Mouse (Mus musculus): ENCODE results near the gene Nin. TPM values are rescaled to one million over a fixed set of nuclear protein-coding genes. Genes with fewer than 3 reads are reported as not detected.

Gene Nin
- polyA plus RNA-seq, 1 experiment: 18.9 TPM

DNA sequence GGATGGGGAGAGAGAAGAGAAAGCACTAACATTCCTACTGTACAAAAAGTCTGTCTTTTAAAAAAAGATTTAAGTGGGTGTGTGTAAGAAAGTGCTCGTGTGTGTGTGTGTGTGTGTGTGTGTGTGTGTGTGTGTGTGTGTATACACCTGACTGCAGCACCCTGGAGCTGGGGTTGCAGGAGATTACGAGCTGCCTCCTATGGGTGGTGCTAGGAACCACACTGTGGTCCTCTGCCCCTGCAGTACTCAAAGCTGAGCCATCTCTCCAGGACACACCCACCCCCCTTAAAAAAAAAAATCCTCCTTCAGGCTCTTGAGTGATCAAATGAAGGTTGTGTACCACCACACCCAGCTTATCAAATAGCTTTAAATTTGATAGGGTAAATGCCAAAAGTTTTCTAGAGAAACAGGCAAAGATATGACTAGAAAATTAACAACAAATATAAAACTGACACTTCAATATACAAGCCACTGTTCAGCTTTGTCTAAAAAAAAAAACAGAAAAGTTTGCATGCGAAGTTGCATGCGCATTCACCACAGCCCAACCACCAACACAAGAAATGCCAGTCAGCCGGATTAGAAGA lies 27.6 kb upstream of the Nin start:
- H3K4me1 ChIP-seq (ENCODE audit: control insufficient read depth, insufficient read depth, low read length): peaks cover 27% of the 10 kb centered on the region
- 81% methylated on average over 5 of the region's 5 CpGs for WGBS

DNA sequence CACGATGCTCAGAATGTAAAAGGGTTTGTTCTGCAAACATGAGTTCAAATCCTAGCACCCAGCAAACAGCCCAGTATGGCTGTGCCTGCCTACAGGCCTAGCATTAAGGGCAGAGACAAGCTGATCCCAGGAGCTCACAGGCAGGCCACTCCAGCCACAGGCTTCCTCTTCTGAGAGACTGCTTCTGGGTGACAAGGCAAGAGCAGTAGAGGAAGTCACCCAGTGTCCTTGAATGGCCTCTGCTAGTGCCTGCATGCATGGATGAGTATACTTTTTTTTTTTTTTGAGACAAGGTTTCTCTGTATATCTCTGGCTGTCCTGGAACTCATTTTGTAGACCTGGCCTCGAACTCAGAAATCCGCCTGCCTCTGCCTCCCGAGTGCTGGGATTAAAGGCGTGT lies 27.0 kb upstream of the Nin start:
- DNase-seq: no peak
- 84% methylated on average over 5 of the region's 5 CpGs for WGBS
- H3K4me1 ChIP-seq (ENCODE audit: control insufficient read depth, insufficient read depth, low read length): peaks cover 28% of the 10 kb centered on the region
- H3K4me3 ChIP-seq (replicated peaks; ENCODE audit: extremely low read depth, low read depth, low read length): no peak overlapping the region
- TF ChIP-seq POLR2A (IDR thresholded peaks at IDR 0.05; ENCODE audit: borderline replicate concordance, extremely low read depth, low read depth, low read length) (no peak), CTCF (IDR thresholded peaks at IDR 0.05; ENCODE audit: insufficient read depth, low read length) (no peak)

More for the DNA sequence above, 27.6 kb upstream of the Nin start:
- no peak for DNase-seq
- TF ChIP-seq CTCF (IDR thresholded peaks at IDR 0.05; ENCODE audit: insufficient read depth, low read length): no peak
- no peak for TF ChIP-seq POLR2A (IDR thresholded peaks at IDR 0.05; ENCODE audit: borderline replicate concordance, extremely low read depth, low read depth, low read length)
- H3K4me3 ChIP-seq (replicated peaks; ENCODE audit: extremely low read depth, low read depth, low read length): no peak overlapping the region

DNA sequence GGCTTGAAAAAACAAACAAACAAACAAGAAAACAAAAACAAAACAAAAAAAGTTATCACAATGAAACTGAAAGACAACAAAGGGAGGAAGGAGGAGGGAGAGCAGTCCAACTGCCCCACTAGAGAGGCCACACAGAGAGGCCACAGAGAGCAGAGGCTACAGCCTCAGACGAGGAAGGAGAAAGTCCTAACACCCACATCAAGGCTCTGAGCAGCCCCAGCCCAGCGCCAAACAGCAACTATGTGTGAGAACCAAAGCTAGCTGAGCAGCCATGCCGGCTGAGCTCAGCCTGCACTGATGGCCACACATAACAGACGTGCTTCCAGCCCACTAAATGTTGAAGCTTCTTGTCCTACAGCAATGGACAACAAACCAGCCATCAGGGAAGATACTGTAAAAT lies 26.4 kb upstream of the Nin start:
- TF ChIP-seq POLR2A (IDR thresholded peaks at IDR 0.05; ENCODE audit: borderline replicate concordance, extremely low read depth, low read depth, low read length): no peak
- TF ChIP-seq CTCF (IDR thresholded peaks at IDR 0.05; ENCODE audit: insufficient read depth, low read length): no peak
- 71% methylated on average over 4 of the region's 4 CpGs for WGBS
- peaks cover 25% of the 10 kb centered on the region for H3K4me1 ChIP-seq (ENCODE audit: control insufficient read depth, insufficient read depth, low read length)
- H3K4me3 ChIP-seq (replicated peaks; ENCODE audit: extremely low read depth, low read depth, low read length): no peak overlapping the region
- DNase-seq: no peak

DNA sequence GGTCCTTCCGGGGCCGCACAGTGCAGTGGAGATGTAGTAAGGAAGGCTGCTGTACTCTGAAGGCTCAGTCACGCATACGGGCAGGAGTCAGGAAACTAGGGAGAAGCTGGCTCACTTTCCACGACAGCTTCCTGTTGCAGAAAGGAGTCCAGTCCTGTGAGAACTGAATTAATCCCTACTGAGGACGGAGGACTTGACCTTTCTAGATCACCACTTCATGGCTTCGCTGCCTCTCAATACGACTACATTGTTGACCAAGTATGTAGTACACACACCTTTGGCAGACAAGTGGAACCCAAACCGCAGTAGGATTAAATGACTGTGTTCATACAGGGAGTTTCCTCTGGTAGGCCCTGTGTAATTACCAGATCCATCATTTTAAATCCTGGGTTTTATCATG lies 24.1 kb upstream of the Nin start:
- H3K4me1 ChIP-seq (ENCODE audit: control insufficient read depth, insufficient read depth, low read length): peaks cover 25% of the 10 kb centered on the region
- TF ChIP-seq CTCF (IDR thresholded peaks at IDR 0.05; ENCODE audit: insufficient read depth, low read length) (no peak), POLR2A (IDR thresholded peaks at IDR 0.05; ENCODE audit: borderline replicate concordance, extremely low read depth, low read depth, low read length) (no peak)
- DNase-seq: no peak
- no peak overlapping the region for H3K4me3 ChIP-seq (replicated peaks; ENCODE audit: extremely low read depth, low read depth, low read length)
- 51% methylated on average over 9 of the region's 9 CpGs for WGBS

DNA sequence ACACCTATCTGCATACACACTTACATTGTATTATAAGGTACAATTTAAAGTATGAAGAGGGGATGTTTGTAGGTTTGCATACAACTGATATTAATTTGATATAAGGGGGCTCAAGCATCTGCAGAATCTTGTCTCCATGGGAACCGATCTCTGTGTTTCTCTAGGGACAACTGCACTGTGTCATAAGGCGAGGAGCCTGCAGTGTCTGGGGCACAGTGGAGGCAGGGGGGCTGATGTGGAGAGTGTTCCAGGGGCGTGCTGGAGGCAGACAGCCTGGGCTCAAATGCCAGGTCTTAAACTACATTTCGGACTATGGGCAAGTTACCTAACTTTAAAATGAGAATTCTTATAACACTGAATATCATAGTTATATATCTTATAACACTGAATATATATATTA lies 23.6 kb upstream of the Nin start:
- peaks cover 25% of the 10 kb centered on the region for H3K4me1 ChIP-seq (ENCODE audit: control insufficient read depth, insufficient read depth, low read length)
- no peak overlapping the region for H3K4me3 ChIP-seq (replicated peaks; ENCODE audit: extremely low read depth, low read depth, low read length)
- 78% methylated on average over 4 of the region's 4 CpGs for WGBS
- DNase-seq: no peak
- TF ChIP-seq CTCF (IDR thresholded peaks at IDR 0.05; ENCODE audit: insufficient read depth, low read length) (no peak), POLR2A (IDR thresholded peaks at IDR 0.05; ENCODE audit: borderline replicate concordance, extremely low read depth, low read depth, low read length) (no peak)

DNA sequence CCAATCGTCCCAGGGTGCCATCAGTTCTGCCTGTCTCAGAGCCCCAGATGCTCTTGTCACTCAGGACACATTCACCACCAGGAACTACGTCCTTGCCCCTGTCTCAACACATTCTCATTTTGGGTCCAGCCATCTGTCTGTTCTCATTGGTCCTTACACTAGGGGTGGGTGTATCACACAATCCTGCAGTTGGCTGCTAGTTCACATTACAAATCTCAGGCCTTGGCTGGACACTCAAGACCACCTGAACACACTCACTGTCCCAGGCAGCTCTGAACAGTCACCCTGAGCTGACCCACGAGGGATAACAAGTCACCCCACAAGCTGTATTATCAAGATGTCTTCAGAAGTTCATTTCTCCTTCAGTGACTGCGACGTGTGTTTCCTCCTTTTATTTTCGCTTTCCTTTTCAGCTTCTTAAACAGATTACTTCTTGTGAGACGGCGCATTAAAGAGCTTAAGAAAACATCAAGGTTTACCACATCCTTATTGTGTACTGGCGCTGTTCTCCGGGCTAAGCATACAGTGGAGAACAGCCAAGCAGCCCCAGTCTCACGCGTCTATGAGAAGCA lies 22.8 kb upstream of the Nin start:
- TF ChIP-seq POLR2A (IDR thresholded peaks at IDR 0.05; ENCODE audit: borderline replicate concordance, extremely low read depth, low read depth, low read length) (0 out of 2 replicates have a peak, but pooled peaks have one; percentile 8), CTCF (IDR thresholded peaks at IDR 0.05; ENCODE audit: insufficient read depth, low read length) (no peak)
- H3K4me3 ChIP-seq (replicated peaks; ENCODE audit: extremely low read depth, low read depth, low read length): peak overlapping the region; percentile 27
- H3K4me1 ChIP-seq (ENCODE audit: control insufficient read depth, insufficient read depth, low read length): peaks cover 21% of the 10 kb centered on the region
- DNase-seq: no peak
- WGBS: 20% methylated on average over 12 of the region's 12 CpGs

DNA sequence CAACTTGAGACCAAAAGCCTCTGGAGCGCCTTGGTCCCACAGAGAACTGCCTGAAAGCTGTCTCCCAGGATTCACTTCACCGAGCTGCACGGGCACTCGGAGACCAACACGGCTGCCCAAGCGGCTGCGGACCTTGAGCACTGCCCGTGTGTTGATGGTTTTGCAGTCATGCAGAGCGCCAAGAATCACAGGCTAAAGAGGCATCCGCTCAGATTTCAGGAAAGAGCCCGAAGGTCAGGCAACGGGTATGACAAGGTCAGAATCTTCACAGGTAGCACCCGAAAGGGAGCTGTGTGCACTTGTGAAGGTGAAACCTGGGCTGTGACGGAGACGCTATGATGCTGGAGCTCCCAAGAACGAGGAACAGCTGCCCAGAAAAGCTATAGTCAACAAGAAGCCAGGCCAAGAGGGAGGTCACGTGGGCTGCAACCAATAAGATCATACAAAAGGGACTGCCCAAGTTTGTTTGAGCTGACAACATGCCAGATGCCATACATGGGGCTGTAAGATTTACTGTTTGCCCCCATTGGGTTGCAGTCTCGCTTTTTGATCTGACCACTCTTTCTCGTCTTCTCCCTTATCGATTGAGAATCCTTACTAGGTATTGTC lies 21.2 kb upstream of the Nin start:
- 82% methylated on average over 20 of the region's 20 CpGs for WGBS
- H3K4me3 ChIP-seq (replicated peaks; ENCODE audit: extremely low read depth, low read depth, low read length): no peak overlapping the region
- TF ChIP-seq CTCF (IDR thresholded peaks at IDR 0.05; ENCODE audit: insufficient read depth, low read length) (no peak), POLR2A (IDR thresholded peaks at IDR 0.05; ENCODE audit: borderline replicate concordance, extremely low read depth, low read depth, low read length) (no peak)
- H3K4me1 ChIP-seq (ENCODE audit: control insufficient read depth, insufficient read depth, low read length): peaks cover 19% of the 10 kb centered on the region
- DNase-seq: no peak

- peaks cover 7% of the 10 kb centered on the region for H3K4me1 ChIP-seq (ENCODE audit: control insufficient read depth, insufficient read depth, low read length)
- WGBS: 49% methylated on average over 20 of the region's 20 CpGs
- no peak for DNase-seq
- peak overlapping the region; percentile 39 for H3K4me3 ChIP-seq (replicated peaks; ENCODE audit: extremely low read depth, low read depth, low read length)
- TF ChIP-seq POLR2A (IDR thresholded peaks at IDR 0.05; ENCODE audit: borderline replicate concordance, extremely low read depth, low read depth, low read length) (no peak), CTCF (IDR thresholded peaks at IDR 0.05; ENCODE audit: insufficient read depth, low read length) (no peak)
These were observed 17.6 kb upstream of the Nin start for GRCm38 (mm10) chr12:70131042-70131675.

- no peak for DNase-seq
- WGBS: 25% methylated on average over 5 of the region's 5 CpGs
These were observed 15.6 kb upstream of the Nin start for GRCm38 (mm10) chr12:70129105-70129504.

More at GRCm38 (mm10) chr12:70129105-70129504, 15.6 kb upstream of the Nin start:
- H3K4me1 ChIP-seq (ENCODE audit: control insufficient read depth, insufficient read depth, low read length): no peaks in the 10 kb centered on the region
- TF ChIP-seq POLR2A (IDR thresholded peaks at IDR 0.05; ENCODE audit: borderline replicate concordance, extremely low read depth, low read depth, low read length) (no peak), CTCF (IDR thresholded peaks at IDR 0.05; ENCODE audit: insufficient read depth, low read length) (0 out of 2 replicates have a peak, but pooled peaks have one; percentile 13)
- no peak overlapping the region for H3K4me3 ChIP-seq (replicated peaks; ENCODE audit: extremely low read depth, low read depth, low read length)
